Mouse (Mus musculus): Measurements from ENCODE around the gene Ddx5. TPM values are rescaled to one million over a fixed set of nuclear protein-coding genes. Genes with fewer than 3 reads are reported as not detected.

The Ddx5 gene
- total and polyA plus RNA-seq, 3 experiments, result 864 to 2,578 (median 866) TPM

GRCm38 (mm10) chr11:106802069-106802627 lies 13.2 kb upstream of the Ddx5 start:
- Histone ChIP-seq H3K9me3 (replicated peaks) (0 out of 2 replicates have a peak, but pooled peaks cover 2% of the 10 kb centered on the region), H3K36me3 (replicated peaks) (peaks cover 84% of the 10 kb centered on the region), H3K27me3 (ENCODE audit: insufficient read depth, low read length) (no peaks in the 10 kb centered on the region), H3K4me3 (ENCODE audit: low read depth, low read length) (no peak overlapping the region), H3K4me1 (ENCODE audit: insufficient read depth, low read depth, low read length) (no peaks in the 10 kb centered on the region)
- TF ChIP-seq CTCF (IDR thresholded peaks at IDR 0.05; ENCODE audit: low read depth, low read length) (no peak), POLR2AphosphoS5 (IDR thresholded peaks at IDR 0.05; ENCODE audit: insufficient replicate concordance, low read depth, low read length) (no peak), GATA1 (IDR thresholded peaks at IDR 0.05; ENCODE audit: borderline replicate concordance, low read length) (no peak), GATA2 (IDR thresholded peaks at IDR 0.05; ENCODE audit: borderline replicate concordance, low read depth, low read length) (no peak), TAL1 (conservative IDR thresholded peaks at IDR 0.05; ENCODE audit: low read depth, low read length) (no peak)
- DNase-seq (ENCODE audit: low spot score) (no peak), ATAC-seq (ENCODE audit: extremely low read depth, insufficient number of reproducible peaks, low FRiP score, poor library complexity, severe bottlenecking) (no peak)

- peaks cover 87% of the 10 kb centered on the region for H3K36me3 ChIP-seq (replicated peaks)
- H3K27me3 ChIP-seq (ENCODE audit: insufficient read depth, low read length), result no peaks in the 10 kb centered on the region
- DNase-seq (ENCODE audit: low spot score) (no peak), ATAC-seq (ENCODE audit: extremely low read depth, insufficient number of reproducible peaks, low FRiP score, poor library complexity, severe bottlenecking) (no peak)
- 0 out of 2 replicates have a peak, but pooled peaks cover 2% of the 10 kb centered on the region for H3K9me3 ChIP-seq (replicated peaks)
- no peak overlapping the region for H3K4me3 ChIP-seq (ENCODE audit: low read depth, low read length)
- H3K4me1 ChIP-seq (ENCODE audit: insufficient read depth, low read depth, low read length), result peaks cover 9% of the 10 kb centered on the region
- TF ChIP-seq GATA1 (IDR thresholded peaks at IDR 0.05; ENCODE audit: borderline replicate concordance, low read length), result no peak
- TF ChIP-seq GATA2 (IDR thresholded peaks at IDR 0.05; ENCODE audit: borderline replicate concordance, low read depth, low read length), result no peak
- no peak for TF ChIP-seq POLR2AphosphoS5 (IDR thresholded peaks at IDR 0.05; ENCODE audit: insufficient replicate concordance, low read depth, low read length)
- no peak for TF ChIP-seq TAL1 (conservative IDR thresholded peaks at IDR 0.05; ENCODE audit: low read depth, low read length)
- no peak for TF ChIP-seq CTCF (IDR thresholded peaks at IDR 0.05; ENCODE audit: low read depth, low read length)
Measured at GRCm38 (mm10) chr11:106795679-106796078, 6.7 kb upstream of the Ddx5 start.

DNA sequence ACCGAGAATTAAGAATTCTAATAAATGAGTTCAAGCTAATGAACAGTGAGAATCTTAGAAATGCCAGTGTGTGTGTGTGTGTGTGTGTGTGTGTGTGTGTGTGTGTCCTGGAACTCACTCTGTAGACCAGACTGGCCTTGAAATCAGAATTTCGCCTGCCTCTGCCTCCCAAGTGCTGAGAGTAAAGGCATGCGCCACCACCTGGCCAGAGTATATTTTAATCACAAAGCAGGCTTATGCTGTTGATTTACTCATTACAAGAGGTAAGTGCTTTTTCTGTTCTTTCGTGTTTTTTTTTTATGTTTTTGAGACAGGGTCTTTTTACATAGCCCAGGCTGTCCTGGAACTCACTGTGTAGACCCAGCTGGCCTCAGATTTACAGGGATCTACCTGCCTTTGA lies 4.9 kb upstream of the Ddx5 start:
- 0 out of 2 replicates have a peak, but pooled peaks cover 2% of the 10 kb centered on the region for H3K9me3 ChIP-seq (replicated peaks)
- peaks cover 13% of the 10 kb centered on the region for H3K4me1 ChIP-seq (ENCODE audit: insufficient read depth, low read depth, low read length)
- no peaks in the 10 kb centered on the region for H3K27me3 ChIP-seq (ENCODE audit: insufficient read depth, low read length)
- no peak for ATAC-seq (ENCODE audit: extremely low read depth, insufficient number of reproducible peaks, low FRiP score, poor library complexity, severe bottlenecking)
- H3K4me3 ChIP-seq (ENCODE audit: low read depth, low read length), result no peak overlapping the region
- H3K36me3 ChIP-seq (replicated peaks), result peaks cover 70% of the 10 kb centered on the region
- DNase-seq (ENCODE audit: low spot score), result no peak
- TF ChIP-seq CTCF (IDR thresholded peaks at IDR 0.05; ENCODE audit: low read depth, low read length) (no peak), GATA1 (IDR thresholded peaks at IDR 0.05; ENCODE audit: borderline replicate concordance, low read length) (no peak), TAL1 (conservative IDR thresholded peaks at IDR 0.05; ENCODE audit: low read depth, low read length) (no peak), GATA2 (IDR thresholded peaks at IDR 0.05; ENCODE audit: borderline replicate concordance, low read depth, low read length) (no peak), POLR2AphosphoS5 (IDR thresholded peaks at IDR 0.05; ENCODE audit: insufficient replicate concordance, low read depth, low read length) (no peak)

GRCm38 (mm10) chr11:106789649-106790048 lies 664 bp upstream of the Ddx5 start:
- Histone ChIP-seq H3K9me3 (replicated peaks) (no peaks in the 10 kb centered on the region), H3K4me1 (ENCODE audit: insufficient read depth, low read depth, low read length) (peaks cover 24% of the 10 kb centered on the region), H3K4me3 (ENCODE audit: low read depth, low read length) (peak overlapping the region; percentile 82), H3K27me3 (ENCODE audit: insufficient read depth, low read length) (no peaks in the 10 kb centered on the region), H3K36me3 (replicated peaks) (peaks cover 61% of the 10 kb centered on the region)
- TF ChIP-seq CTCF (IDR thresholded peaks at IDR 0.05; ENCODE audit: low read depth, low read length) (no peak), GATA1 (IDR thresholded peaks at IDR 0.05; ENCODE audit: borderline replicate concordance, low read length) (no peak), GATA2 (IDR thresholded peaks at IDR 0.05; ENCODE audit: borderline replicate concordance, low read depth, low read length) (no peak), TAL1 (conservative IDR thresholded peaks at IDR 0.05; ENCODE audit: low read depth, low read length) (no peak), POLR2AphosphoS5 (IDR thresholded peaks at IDR 0.05; ENCODE audit: insufficient replicate concordance, low read depth, low read length) (no peak)
- ATAC-seq (ENCODE audit: extremely low read depth, insufficient number of reproducible peaks, low FRiP score, poor library complexity, severe bottlenecking), result no peak
- peak; percentile 20 for DNase-seq (ENCODE audit: low spot score)

- no peaks in the 10 kb centered on the region for H3K27me3 ChIP-seq (ENCODE audit: insufficient read depth, low read length)
- peak overlapping the region; percentile 82 for H3K4me3 ChIP-seq (ENCODE audit: low read depth, low read length)
- H3K4me1 ChIP-seq (ENCODE audit: insufficient read depth, low read depth, low read length), result peaks cover 34% of the 10 kb centered on the region
- ATAC-seq (ENCODE audit: extremely low read depth, insufficient number of reproducible peaks, low FRiP score, poor library complexity, severe bottlenecking) (peak; percentile 46), DNase-seq (ENCODE audit: low spot score) (peak; percentile 92)
- peaks cover 61% of the 10 kb centered on the region for H3K36me3 ChIP-seq (replicated peaks)
- TF ChIP-seq POLR2AphosphoS5 (IDR thresholded peaks at IDR 0.05; ENCODE audit: insufficient replicate concordance, low read depth, low read length) (peak; percentile 97), TAL1 (conservative IDR thresholded peaks at IDR 0.05; ENCODE audit: low read depth, low read length) (no peak)
- no peaks in the 10 kb centered on the region for H3K9me3 ChIP-seq (replicated peaks)
Measured at GRCm38 (mm10) chr11:106788026-106788774, 785 bp downstream of the Ddx5 start.

- ATAC-seq (ENCODE audit: extremely low read depth, insufficient number of reproducible peaks, low FRiP score, poor library complexity, severe bottlenecking) (peak; percentile 22), DNase-seq (ENCODE audit: low spot score) (peak; percentile 71)
- H3K4me3 ChIP-seq (ENCODE audit: low read depth, low read length), result peak overlapping the region; percentile 82
- H3K36me3 ChIP-seq (replicated peaks), result peaks cover 61% of the 10 kb centered on the region
- no peaks in the 10 kb centered on the region for H3K27me3 ChIP-seq (ENCODE audit: insufficient read depth, low read length)
- H3K9me3 ChIP-seq (replicated peaks), result no peaks in the 10 kb centered on the region
- TF ChIP-seq TAL1 (conservative IDR thresholded peaks at IDR 0.05; ENCODE audit: low read depth, low read length) (no peak), GATA2 (IDR thresholded peaks at IDR 0.05; ENCODE audit: borderline replicate concordance, low read depth, low read length) (no peak), POLR2AphosphoS5 (IDR thresholded peaks at IDR 0.05; ENCODE audit: insufficient replicate concordance, low read depth, low read length) (peak; percentile 40; the same call in 1 of the 2 replicates), CTCF (IDR thresholded peaks at IDR 0.05; ENCODE audit: low read depth, low read length) (no peak), GATA1 (IDR thresholded peaks at IDR 0.05; ENCODE audit: borderline replicate concordance, low read length) (no peak)
- H3K4me1 ChIP-seq (ENCODE audit: insufficient read depth, low read depth, low read length), result peaks cover 42% of the 10 kb centered on the region
Measured at GRCm38 (mm10) chr11:106787131-106788025, 1.6 kb downstream of the Ddx5 start.

All from G1E (cell line).